Mouse (Mus musculus): ENCODE data around the gene Cd81.

DNA sequence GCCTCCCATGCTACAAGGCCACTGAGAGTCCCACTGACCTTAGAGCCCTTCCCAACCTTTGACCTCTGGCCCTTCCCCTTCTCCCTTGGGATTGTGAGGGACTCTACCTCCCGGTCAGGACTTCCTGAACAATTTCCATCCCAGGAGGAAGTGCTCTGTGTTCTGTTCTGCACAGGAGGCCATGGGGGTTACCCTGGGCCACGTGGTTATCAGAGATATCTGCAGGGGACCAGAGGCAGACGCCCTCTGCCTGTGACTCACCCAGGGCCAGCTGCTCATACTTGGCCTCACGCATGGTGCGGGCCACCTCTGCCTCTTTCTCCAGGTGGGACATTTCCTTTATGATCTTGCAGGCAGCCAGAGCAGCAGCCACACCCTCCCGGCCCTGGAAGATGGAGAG, 29.5 kb downstream of the Cd81 start:
- TF ChIP-seq CTCF (IDR thresholded peaks at IDR 0.05; ENCODE audit: low read depth, low read length) (no peak), POLR2A (IDR thresholded peaks at IDR 0.05; ENCODE audit: borderline replicate concordance, low read depth, low read length) (no peak)
